Mouse (Mus musculus) intestine, postnatal 0 days (tissue): ENCODE results near the gene Olfr463. TPM values are rescaled to one million over a fixed set of nuclear protein-coding genes. Genes with fewer than 3 reads are reported as not detected.

ENCODE experiments used
- ATAC-seq: fragments of 200-750 bp; cut with Nextera tagmentation; 2 replicates; pipeline ENCODE4 v1.8.0; 2017; ENCODE audit warnings: mild to moderate bottlenecking, moderate TSS enrichment, moderate library complexity
- H3K27ac ChIP-seq: fragments of 300-500 bp; sonication (generic); 2 replicates; pipeline ENCODE4 v1.5.1; 2014; ENCODE audit warnings: mild to moderate bottlenecking, low read depth, low read length, moderate library complexity
- H3K27me3 ChIP-seq: fragments of 300-500 bp; sonication (generic); replicated peaks from 2 replicates; pipeline ENCODE4 v1.6.1; 2014; ENCODE audit warnings: low read length, mixed read lengths; ENCODE audit not compliant: control insufficient read depth, insufficient read depth
- H3K36me3 ChIP-seq: fragments of 300-500 bp; sonication (generic); 2 replicates; pipeline ENCODE4 v1.6.1; 2014; ENCODE audit warnings: mild to moderate bottlenecking, moderate library complexity; ENCODE audit not compliant: control insufficient read depth, insufficient read depth
- H3K4me1 ChIP-seq: fragments of 300-500 bp; sonication (generic); replicated peaks from 2 replicates; pipeline ENCODE4 v1.6.1; 2014; ENCODE audit warnings: antibody characterized with exemption, low read length, mixed read lengths; ENCODE audit not compliant: control insufficient read depth, insufficient read depth
- H3K4me2 ChIP-seq: fragments of 300-500 bp; sonication (generic); replicated peaks from 2 replicates; pipeline ENCODE4 v1.6.1; 2014; ENCODE audit warnings: low read depth, mild to moderate bottlenecking, moderate library complexity
- H3K4me3 ChIP-seq: fragments of 300-500 bp; sonication (generic); 2 replicates; pipeline ENCODE4 v1.5.1; 2014; ENCODE audit warnings: low read depth, low read length
- H3K9ac ChIP-seq: fragments of 300-500 bp; sonication (generic); 2 replicates; pipeline ENCODE4 v1.6.1; 2014; ENCODE audit warnings: mild to moderate bottlenecking, low read depth, low read length
- H3K9me3 ChIP-seq: fragments of 300-500 bp; sonication (generic); 2 replicates; pipeline ENCODE4 v1.6.1; 2016; ENCODE audit warnings: mixed run types; ENCODE audit not compliant: control insufficient read depth
- CTCF ChIP-seq: sonication (generic); IDR thresholded peaks from 2 replicates; pipeline ENCODE4 v1.5.1; 2016; ENCODE audit warnings: low read depth, mild to moderate bottlenecking, control low read depth, antibody characterized with exemption, moderate library complexity
- WGBS: fragments of 180-500 bp; shearing (Covaris S2); extraction: QIAGEN DNeasy Blood & Tissue Kit; methylation state at CpG from one replicate; pipeline ENCODE4 v1.1.7; 2014; 5-methylcytosine and 5-hydroxymethylcytosine counted together
- polyA plus RNA-seq: library from polyadenylated mRNA; unstranded; fragments of >200 nt; fragmentation: Nextera tagmentation; extraction: Ambion mirVana; gene quantifications from 2 replicates; pipeline ENCODE4 v1.2.1, GENCODE M21; 2015

The Olfr463 gene
- polyA plus RNA-seq, 1 experiment from 2014 or later, result not detected

DNA sequence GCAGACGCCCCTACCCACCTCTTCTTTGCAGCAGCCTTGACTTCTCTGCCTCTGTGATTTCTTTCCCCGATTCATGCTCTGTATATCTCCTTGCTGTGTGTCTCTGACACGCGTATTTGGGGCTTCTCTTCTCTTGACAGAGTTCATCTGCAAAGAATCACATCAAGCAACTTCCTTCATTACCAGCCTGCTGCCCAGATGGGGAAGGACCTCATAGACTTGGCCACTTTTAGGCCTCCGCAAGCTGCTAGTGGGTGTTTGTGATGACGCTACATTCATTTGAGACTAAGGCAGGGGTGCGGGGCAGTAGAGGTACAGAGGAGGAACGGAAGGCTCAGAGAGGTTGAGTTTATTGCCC, 43.6 kb downstream of the Olfr463 start:
- Histone ChIP-seq H3K9me3 (no peaks in the 10 kb centered on the region), H3K4me2 (peak overlapping the region; percentile 90), H3K36me3 (peaks cover 19% of the 10 kb centered on the region), H3K27ac (peak overlapping the region; percentile 28; the same call in 1 of the 2 replicates), H3K9ac (peak overlapping the region; percentile 53; the same call in 1 of the 2 replicates), H3K4me3 (peak overlapping the region; percentile 70), H3K27me3 (no peaks in the 10 kb centered on the region), H3K4me1 (0 out of 2 replicates have a peak, but pooled peaks cover 3% of the 10 kb centered on the region)
- TF ChIP-seq CTCF, result no peak
- 29% methylated on average over 8 of the region's 8 CpGs for whole genome bisulfite sequencing
- ATAC-seq, result peak; percentile 18; the same call in 1 of the 2 replicates

DNA sequence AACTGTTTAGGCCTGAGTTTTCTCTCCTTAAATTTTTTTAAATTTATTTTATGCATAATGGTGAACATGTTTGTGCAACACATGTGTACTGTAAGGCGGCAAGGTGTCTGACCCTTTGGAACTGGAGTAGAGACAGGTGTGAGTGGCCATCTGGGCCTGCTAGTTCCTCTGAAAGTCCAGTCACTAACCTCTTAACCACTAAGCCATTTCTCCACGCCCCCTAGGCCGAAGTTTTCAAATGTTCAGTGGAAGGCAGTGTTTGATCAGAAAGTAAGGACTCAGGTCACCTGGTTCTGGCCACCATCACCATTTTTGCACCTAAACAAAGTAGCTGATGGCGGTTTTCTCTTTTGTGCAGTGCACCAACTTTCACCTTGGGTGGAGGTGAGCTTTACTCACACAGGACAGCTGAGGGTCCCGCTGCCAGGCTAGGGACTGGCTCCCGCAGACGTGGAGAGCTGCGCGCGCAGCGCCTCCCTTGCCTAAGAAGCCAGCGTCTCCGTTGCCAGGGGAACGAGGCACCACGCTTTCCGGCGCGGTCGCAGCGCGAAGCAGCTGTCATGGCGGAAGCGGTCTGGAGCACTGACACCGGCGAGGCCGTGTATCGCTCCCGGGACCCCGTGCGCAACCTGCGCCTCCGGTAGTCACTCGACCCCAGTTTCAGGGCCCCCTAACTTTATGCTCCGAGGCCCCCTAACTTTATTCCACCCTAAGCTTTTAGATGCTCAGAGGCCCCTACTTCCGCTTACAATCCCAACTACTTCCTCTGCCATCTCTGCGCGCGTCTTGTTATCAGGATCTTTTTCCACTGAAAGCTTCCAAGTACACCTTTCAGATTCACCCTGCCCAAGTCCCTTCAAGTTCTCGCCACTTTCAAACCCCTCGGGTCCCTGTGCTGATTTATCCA, 44.2 kb downstream of the Olfr463 start, which contains the start of gene Mks1:
TSS of gene Mks1 (plus strand) at position 526 of the 907 bp plus-strand sequence.
- Histone ChIP-seq H3K9ac (peak within 1 kb of the TSS; percentile 53; the same call in 1 of the 2 replicates), H3K4me2 (peak within 1 kb of the TSS; percentile 90), H3K4me3 (peak within 1 kb of the TSS; percentile 70), H3K36me3 (peaks cover 15% of the 10 kb centered on the region), H3K4me1 (0 out of 2 replicates have a peak, but pooled peaks cover 3% of the 10 kb centered on the region), H3K27me3 (no peaks in the 10 kb centered on the region), H3K27ac (peak within 1 kb of the TSS; percentile 28; the same call in 1 of the 2 replicates), H3K9me3 (no peaks in the 10 kb centered on the region)
- ATAC-seq, result peak; percentile 91
- TF ChIP-seq CTCF, result no peak
- whole genome bisulfite sequencing, result 3% methylated on average over 40 of the region's 40 CpGs

DNA sequence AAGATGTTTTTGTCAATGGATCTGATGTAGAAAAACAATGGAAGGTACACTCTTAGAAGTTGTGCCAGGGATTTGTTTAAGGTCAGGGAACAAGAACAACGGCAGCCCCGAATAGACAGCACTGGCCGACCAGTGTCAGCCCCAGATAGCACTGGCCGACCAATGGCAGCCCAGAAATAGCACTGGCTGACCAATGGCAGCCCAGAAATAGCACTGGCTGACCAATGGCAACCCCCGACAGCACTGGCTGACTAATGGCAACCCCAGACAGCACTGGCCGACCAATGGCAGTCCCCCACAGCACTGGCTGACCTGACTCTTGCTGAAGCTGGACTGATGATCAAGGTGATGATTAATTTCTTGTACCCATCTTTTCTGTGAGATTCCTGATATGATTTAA, 49.3 kb downstream of the Olfr463 start:
- Histone ChIP-seq H3K4me3 (no peak overlapping the region), H3K27me3 (no peaks in the 10 kb centered on the region), H3K9ac (no peak overlapping the region), H3K4me2 (0 out of 2 replicates have a peak overlapping the region, but pooled peaks have one; percentile 32), H3K4me1 (no peaks in the 10 kb centered on the region), H3K36me3 (no peaks in the 10 kb centered on the region), H3K9me3 (no peaks in the 10 kb centered on the region), H3K27ac (no peak overlapping the region)
- ATAC-seq, result no peak
- WGBS, result 78% methylated on average over 6 of the region's 6 CpGs
- no peak for TF ChIP-seq CTCF

GRCm38 (mm10) chr11:87846968-87847600, 50.1 kb downstream of the Olfr463 start:
- H3K27ac ChIP-seq, result no peak overlapping the region
- no peak overlapping the region for H3K4me3 ChIP-seq
- no peaks in the 10 kb centered on the region for H3K4me1 ChIP-seq
- peak overlapping the region; percentile 32 for H3K4me2 ChIP-seq
- WGBS, result 53% methylated on average over 12 of the region's 12 CpGs
- no peaks in the 10 kb centered on the region for H3K36me3 ChIP-seq
- H3K9ac ChIP-seq, result no peak overlapping the region
- no peaks in the 10 kb centered on the region for H3K9me3 ChIP-seq
- no peaks in the 10 kb centered on the region for H3K27me3 ChIP-seq
- no peak for TF ChIP-seq CTCF
- ATAC-seq, result peak; percentile 91

Other genes with a start within 250 kb of the Olfr463 start
- 9.5 and 10.7 TPM in 2 replicates for gene Rnf43, start 234.7 kb downstream of the Olfr463 start, polyA plus RNA-seq
- 79.7 and 87.5 TPM in 2 replicates for gene Supt4a, start 159.8 kb downstream of the Olfr463 start, polyA plus RNA-seq
- 0.33 and 0.61 TPM in 2 replicates for gene Tspoap1, start 136.8 kb downstream of the Olfr463 start, polyA plus RNA-seq
- 0.12 and 0.27 TPM in 2 replicates for gene Mpo, start 103.8 kb downstream of the Olfr463 start, polyA plus RNA-seq
- 0.22 TPM in 1 of 2 replicates, not detected in the other for gene Lpo, start 69.1 kb downstream of the Olfr463 start, polyA plus RNA-seq
- 2.4 and 2.6 TPM in 2 replicates for gene Mks1, start 44.2 kb downstream of the Olfr463 start, polyA plus RNA-seq
- 0.16 TPM in 1 of 2 replicates, not detected in the other for gene Epx, start 21.9 kb downstream of the Olfr463 start, polyA plus RNA-seq
- gene Olfr462, start 5.1 kb downstream of the Olfr463 start, polyA plus RNA-seq, result not detected in 2 replicates
- not detected in 2 replicates for gene Olfr464, start 23.6 kb upstream of the Olfr463 start, polyA plus RNA-seq
- 52.4 and 57.4 TPM in 2 replicates for gene Dynll2, start 90.1 kb upstream of the Olfr463 start, polyA plus RNA-seq
- gene Srsf1, start 150.0 kb upstream of the Olfr463 start, polyA plus RNA-seq, result 70.7 and 73.2 TPM in 2 replicates
- gene Vezf1, start 170.9 kb upstream of the Olfr463 start, polyA plus RNA-seq, result 16.8 and 18.7 TPM in 2 replicates
- gene Cuedc1, start 200.7 kb upstream of the Olfr463 start, polyA plus RNA-seq, result 7.1 and 10.1 TPM in 2 replicates